Mouse (Mus musculus): ENCODE measurements around the gene Arhgdib. TPM values are rescaled to one million over a fixed set of nuclear protein-coding genes. Genes with fewer than 3 reads are reported as not detected.
"Not testable (repeated sequence)": the region's sequence is repeated elsewhere in the genome, so short reads cannot be mapped to it uniquely, and the experiment has no call there.

Arhgdib gene
- polyA plus RNA-seq, 1 experiment from 2014 or later = 68.4 TPM

DNA sequence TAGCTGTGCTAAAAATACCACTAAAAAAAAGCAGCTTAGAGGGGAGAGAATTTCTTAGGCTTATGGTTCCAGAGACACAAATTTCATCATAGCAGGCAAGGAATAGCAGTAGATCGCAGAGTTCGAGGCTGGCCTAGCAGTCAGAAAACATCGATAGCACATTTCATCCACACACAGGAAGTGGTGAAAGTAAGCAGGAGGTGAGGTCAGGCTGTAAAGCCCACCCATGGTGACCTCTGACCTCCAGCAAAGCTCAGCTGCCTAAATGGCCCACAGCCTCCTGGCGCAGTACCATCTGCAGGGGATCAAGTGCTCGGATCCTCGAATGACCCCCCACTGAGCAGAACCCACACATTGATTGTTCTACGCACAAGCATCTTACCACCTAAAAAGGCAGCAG is 41.5 kb upstream of the Arhgdib start:
- Histone ChIP-seq H3K36me3 (ENCODE audit: insufficient read depth, low read length) (no peaks in the 10 kb centered on the region), H3K4me1 (ENCODE audit: insufficient read depth, low read depth, low read length) (no peaks in the 10 kb centered on the region), H3K27ac (ENCODE audit: low read length) (no peak overlapping the region), H3K9ac (replicated peaks; ENCODE audit: low read depth) (no peak overlapping the region), H3K4me2 (replicated peaks; ENCODE audit: low read depth, low read length) (no peak overlapping the region), H3K9me3 (ENCODE audit: low read length) (no peaks in the 10 kb centered on the region), H3K4me3 (ENCODE audit: low read depth, low read length) (no peak overlapping the region), H3K27me3 (replicated peaks; ENCODE audit: insufficient read depth, low read length) (no peaks in the 10 kb centered on the region)
- DNase-seq (ENCODE audit: low spot score) (peak; percentile 37), ATAC-seq (no peak)
- WGBS = 70% methylated on average over 7 of the region's 7 CpGs
- TF ChIP-seq EP300 (IDR thresholded peaks at IDR 0.05) = no peak
- TF ChIP-seq CTCF (IDR thresholded peaks at IDR 0.05) = no peak

DNA sequence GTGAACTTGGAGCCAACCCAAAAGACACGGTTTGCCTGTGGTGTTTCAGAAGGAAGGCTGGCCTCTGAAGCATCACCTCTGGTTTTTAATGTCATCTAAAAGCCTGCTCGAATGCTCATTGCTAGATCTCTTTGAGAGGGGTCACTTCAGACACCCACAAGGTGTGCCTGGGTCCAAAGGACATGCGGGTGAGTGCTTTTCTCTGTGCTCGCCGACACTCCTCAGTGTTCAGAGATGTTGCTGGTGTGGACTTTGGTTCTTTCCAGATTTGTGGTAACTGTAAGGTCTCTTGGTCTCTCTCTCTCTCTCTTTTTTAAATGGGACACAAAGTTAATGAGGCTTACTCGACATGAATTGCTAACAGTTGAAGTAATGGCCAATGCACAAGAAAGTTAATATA is 40.9 kb upstream of the Arhgdib start:
- no peaks in the 10 kb centered on the region for H3K27me3 ChIP-seq (replicated peaks; ENCODE audit: insufficient read depth, low read length)
- H3K4me3 ChIP-seq (ENCODE audit: low read depth, low read length) = no peak overlapping the region
- H3K9me3 ChIP-seq (ENCODE audit: low read length) = no peaks in the 10 kb centered on the region
- no peak overlapping the region for H3K4me2 ChIP-seq (replicated peaks; ENCODE audit: low read depth, low read length)
- no peaks in the 10 kb centered on the region for H3K36me3 ChIP-seq (ENCODE audit: insufficient read depth, low read length)
- no peak overlapping the region for H3K27ac ChIP-seq (ENCODE audit: low read length)
- no peaks in the 10 kb centered on the region for H3K4me1 ChIP-seq (ENCODE audit: insufficient read depth, low read depth, low read length)
- TF ChIP-seq CTCF (IDR thresholded peaks at IDR 0.05) = no peak
- TF ChIP-seq EP300 (IDR thresholded peaks at IDR 0.05) = no peak
- ATAC-seq (no peak), DNase-seq (ENCODE audit: low spot score) (no peak)
- WGBS = 68% methylated on average over 6 of the region's 6 CpGs
- no peak overlapping the region for H3K9ac ChIP-seq (replicated peaks; ENCODE audit: low read depth)

DNA sequence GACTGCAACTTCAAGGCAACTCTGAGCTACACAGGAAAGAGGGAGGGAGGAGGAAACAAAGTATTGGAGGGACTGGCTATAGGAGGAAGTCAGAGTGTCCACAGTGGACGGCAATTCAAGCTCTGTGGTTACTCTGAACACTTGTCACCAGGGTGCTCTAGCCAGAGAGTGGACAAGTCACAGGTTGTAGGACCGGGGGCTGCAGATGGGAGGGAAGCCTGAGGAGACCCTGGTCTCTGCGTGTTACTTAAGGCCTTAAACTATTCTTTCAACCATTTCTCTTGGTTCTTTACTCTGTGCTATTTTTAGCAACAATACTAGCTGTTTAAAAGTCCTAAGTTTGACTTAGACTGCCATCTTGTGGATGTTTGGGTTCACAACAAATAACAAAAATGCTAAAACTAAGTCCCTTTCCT is 38.6 kb upstream of the Arhgdib start:
- Histone ChIP-seq H3K27me3 (replicated peaks; ENCODE audit: insufficient read depth, low read length) (no peaks in the 10 kb centered on the region), H3K9me3 (ENCODE audit: low read length) (no peaks in the 10 kb centered on the region), H3K36me3 (ENCODE audit: insufficient read depth, low read length) (no peaks in the 10 kb centered on the region), H3K27ac (ENCODE audit: low read length) (no peak overlapping the region), H3K4me3 (ENCODE audit: low read depth, low read length) (no peak overlapping the region), H3K4me1 (ENCODE audit: insufficient read depth, low read depth, low read length) (no peaks in the 10 kb centered on the region), H3K9ac (replicated peaks; ENCODE audit: low read depth) (no peak overlapping the region), H3K4me2 (replicated peaks; ENCODE audit: low read depth, low read length) (peak overlapping the region; percentile 23; the same call in 1 of the 2 replicates)
- peak; percentile 89 for DNase-seq (ENCODE audit: low spot score)
- WGBS = 6% methylated on average over 3 of the region's 3 CpGs
- ATAC-seq = peak; percentile 74
- TF ChIP-seq EP300 (IDR thresholded peaks at IDR 0.05) = no peak
- TF ChIP-seq CTCF (IDR thresholded peaks at IDR 0.05) = peak; percentile 74

DNA sequence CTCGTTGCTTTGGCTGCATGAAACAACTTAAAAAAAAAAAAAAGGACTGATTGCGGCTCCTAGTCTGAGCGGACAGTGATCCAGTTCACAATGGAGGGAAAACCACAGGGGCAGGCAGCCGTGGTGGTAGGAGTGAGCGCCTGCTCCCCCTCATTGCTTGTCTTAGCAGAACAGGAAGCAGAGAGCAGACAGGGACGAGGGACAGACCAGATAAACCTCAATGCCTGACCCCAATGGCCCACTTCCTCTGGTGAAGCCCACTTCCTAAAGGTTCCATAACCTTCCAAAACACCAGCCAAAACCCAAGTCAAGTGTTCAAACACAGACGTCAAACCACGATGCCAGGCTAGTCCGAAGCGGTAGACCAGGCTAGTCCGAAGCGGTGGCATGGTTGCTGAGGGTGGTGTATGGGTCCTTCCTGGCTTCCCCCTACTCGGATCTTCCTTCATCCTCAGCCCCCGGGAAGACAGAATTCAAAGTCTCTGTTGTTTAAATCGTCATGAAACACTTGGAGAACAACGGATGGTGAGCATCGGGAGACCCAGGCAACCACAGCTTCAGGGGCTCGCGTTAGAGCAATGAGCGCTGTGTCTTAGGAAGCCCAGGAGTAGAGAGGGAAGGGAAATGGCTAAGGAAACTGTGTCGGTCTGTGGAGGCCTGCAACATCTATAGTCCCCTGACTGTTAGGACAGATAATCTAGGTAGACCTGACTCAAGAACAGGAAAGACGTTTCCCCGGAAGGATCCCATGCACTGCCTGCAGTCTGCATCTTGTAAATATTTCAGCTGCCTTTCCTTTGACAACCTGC is 37.8 kb upstream of the Arhgdib start:
- H3K4me1 ChIP-seq (ENCODE audit: insufficient read depth, low read depth, low read length) = no peaks in the 10 kb centered on the region
- no peak overlapping the region for H3K9ac ChIP-seq (replicated peaks; ENCODE audit: low read depth)
- 69% methylated on average over 23 of the region's 23 CpGs for whole genome bisulfite sequencing
- H3K4me3 ChIP-seq (ENCODE audit: low read depth, low read length) = no peak overlapping the region
- H3K4me2 ChIP-seq (replicated peaks; ENCODE audit: low read depth, low read length) = no peak overlapping the region
- no peak overlapping the region for H3K27ac ChIP-seq (ENCODE audit: low read length)
- no peaks in the 10 kb centered on the region for H3K9me3 ChIP-seq (ENCODE audit: low read length)
- no peak for ATAC-seq
- no peaks in the 10 kb centered on the region for H3K36me3 ChIP-seq (ENCODE audit: insufficient read depth, low read length)
- H3K27me3 ChIP-seq (replicated peaks; ENCODE audit: insufficient read depth, low read length) = no peaks in the 10 kb centered on the region
- DNase-seq (ENCODE audit: low spot score) = no peak
- TF ChIP-seq CTCF (IDR thresholded peaks at IDR 0.05) (no peak), EP300 (IDR thresholded peaks at IDR 0.05) (no peak)

DNA sequence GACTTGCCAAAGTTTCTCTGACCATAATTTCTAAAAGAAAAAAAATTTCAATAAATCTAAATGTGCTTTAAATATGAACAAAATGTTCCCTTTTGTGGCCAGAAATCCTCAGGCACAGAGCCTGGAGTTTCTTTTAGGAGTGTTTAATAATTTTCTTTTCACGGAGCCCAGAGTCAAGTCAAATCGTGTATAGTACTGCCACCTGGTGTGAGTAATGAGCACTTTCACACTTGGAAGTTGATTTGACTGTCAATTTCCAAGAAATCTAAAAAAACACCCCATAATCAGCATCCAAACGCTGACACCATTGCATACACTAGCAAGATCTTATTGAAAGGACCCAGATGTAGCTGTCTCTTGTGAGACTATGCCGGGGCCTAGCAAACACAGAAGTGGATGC is 27.2 kb upstream of the Arhgdib start:
- TF ChIP-seq CTCF (IDR thresholded peaks at IDR 0.05) (peak; percentile 68), EP300 (IDR thresholded peaks at IDR 0.05) (peak; percentile 39)
- DNase-seq (ENCODE audit: low spot score) (peak; percentile 84), ATAC-seq (peak; percentile 70; the same call in 1 of the 2 replicates)
- not testable (repeated sequence) for H3K9me3 ChIP-seq (ENCODE audit: low read length); H3K9ac ChIP-seq (replicated peaks; ENCODE audit: low read depth); H3K27me3 ChIP-seq (replicated peaks; ENCODE audit: insufficient read depth, low read length); H3K4me3 ChIP-seq (ENCODE audit: low read depth, low read length); H3K4me1 ChIP-seq (ENCODE audit: insufficient read depth, low read depth, low read length); H3K36me3 ChIP-seq (ENCODE audit: insufficient read depth, low read length); H3K4me2 ChIP-seq (replicated peaks; ENCODE audit: low read depth, low read length)
- 19% methylated on average over 4 of the region's 4 CpGs for WGBS
- H3K27ac ChIP-seq (ENCODE audit: low read length) = peak overlapping the region; percentile 47; the same call in 1 of the 2 replicates

DNA sequence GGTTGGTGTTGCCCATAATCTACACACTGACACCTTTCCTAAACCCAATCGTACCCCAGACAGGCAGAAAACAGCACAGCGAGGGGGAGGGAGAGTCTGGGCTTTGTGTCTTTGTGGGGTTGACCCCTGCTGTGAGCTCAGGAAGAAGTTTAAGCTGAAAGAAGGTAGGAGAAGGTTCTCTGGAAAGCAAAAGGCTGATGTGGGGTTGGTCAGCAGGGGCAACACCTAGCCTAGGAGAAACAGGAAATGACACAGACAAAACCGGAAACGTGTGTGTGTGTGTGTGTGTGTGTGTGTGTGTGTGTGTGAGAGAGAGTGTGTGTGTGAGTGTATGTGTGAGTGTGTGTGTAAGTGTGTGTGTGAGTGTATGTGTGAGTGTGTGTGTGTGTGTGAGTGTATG is 25.8 kb upstream of the Arhgdib start:
- no peak overlapping the region for H3K9ac ChIP-seq (replicated peaks; ENCODE audit: low read depth)
- no peaks in the 10 kb centered on the region for H3K27me3 ChIP-seq (replicated peaks; ENCODE audit: insufficient read depth, low read length)
- no peak overlapping the region for H3K4me2 ChIP-seq (replicated peaks; ENCODE audit: low read depth, low read length)
- H3K36me3 ChIP-seq (ENCODE audit: insufficient read depth, low read length) = no peaks in the 10 kb centered on the region
- no peak overlapping the region for H3K27ac ChIP-seq (ENCODE audit: low read length)
- H3K9me3 ChIP-seq (ENCODE audit: low read length) = no peaks in the 10 kb centered on the region
- ATAC-seq (no peak), DNase-seq (ENCODE audit: low spot score) (no peak)
- 58% methylated on average over 4 of the region's 4 CpGs for whole genome bisulfite sequencing
- no peaks in the 10 kb centered on the region for H3K4me1 ChIP-seq (ENCODE audit: insufficient read depth, low read depth, low read length)
- H3K4me3 ChIP-seq (ENCODE audit: low read depth, low read length) = no peak overlapping the region
- no peak for TF ChIP-seq CTCF (IDR thresholded peaks at IDR 0.05)
- TF ChIP-seq EP300 (IDR thresholded peaks at IDR 0.05) = no peak

All from lung, postnatal 0 days (tissue).